Mouse (Mus musculus) olfactory bulb, adult 2 months (tissue): ENCODE data around the gene Coro2a.

Experiments
- CTCF ChIP-seq: fragments of 200-500 bp; IDR thresholded peaks from 2 replicates; pipeline ENCODE4 v1.5.1; 2012; ENCODE audit warnings: low read depth, mild to moderate bottlenecking, low read length, moderate library complexity; ENCODE audit not compliant: insufficient read depth
- POLR2A ChIP-seq: fragments of 200-500 bp; IDR thresholded peaks from 2 replicates; pipeline ENCODE4 v1.6.1; 2012; ENCODE audit warnings: mild to moderate bottlenecking, low read depth, low read length, moderate library complexity; ENCODE audit not compliant: insufficient read depth

GRCm38 (mm10) chr4:46594131-46594530 is 7.9 kb downstream of the Coro2a start:
- TF ChIP-seq CTCF (no peak), POLR2A (no peak)
